ENCODE assay signal across 8 mouse cellular contexts in the genomic region with DNA sequence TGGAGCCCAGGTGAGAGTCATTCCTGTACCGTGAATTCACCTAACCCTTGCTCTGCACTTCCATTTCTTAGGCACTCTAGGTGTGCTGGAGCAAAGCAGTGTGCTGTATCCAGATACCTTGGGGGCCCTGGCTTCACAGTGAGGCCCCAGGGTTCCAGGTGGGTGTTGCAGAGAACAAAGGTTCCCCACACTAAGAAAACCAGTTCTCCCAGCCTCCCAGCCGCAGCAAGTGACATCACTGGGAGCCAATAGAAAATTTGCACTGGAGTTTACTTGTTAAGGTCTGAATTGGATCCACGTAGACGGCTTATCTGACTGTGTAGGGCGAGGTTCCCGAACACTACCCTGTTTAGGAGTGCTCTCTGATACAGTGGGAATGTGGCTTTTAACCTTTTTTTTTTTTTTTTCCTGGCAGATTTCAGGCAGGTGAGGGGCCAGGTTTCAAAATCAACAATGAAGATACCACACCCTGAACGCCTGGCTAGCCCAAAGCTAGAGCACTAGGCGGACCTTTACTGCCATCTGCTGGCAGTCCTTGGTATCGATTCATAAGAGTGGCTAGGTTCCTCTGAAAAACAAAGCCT. TPM values are rescaled to one million over a fixed set of nuclear protein-coding genes. Genes with fewer than 3 reads are reported as not detected.
DNase-seq lines count a peak whose midpoint lies in the region; ATAC-seq lines count a peak whose summit lies in the region.

No protein-coding gene starts in this region.

- no peaks in the 10 kb centered on the region for H3K36me3 ChIP-seq in intestine, embryonic 15.5 days
- no peaks in the 10 kb centered on the region for H3K36me3 ChIP-seq in limb, embryonic 11.5 days (ENCODE audit: control insufficient read depth, insufficient read depth, low read length)
- no peaks in the 10 kb centered on the region for H3K36me3 ChIP-seq in midbrain, embryonic 15.5 days (replicated peaks)
- H3K36me3 ChIP-seq in stomach, embryonic 16.5 days (ENCODE audit: control insufficient read depth, insufficient read depth, low read length), result no peaks in the 10 kb centered on the region

- no peak overlapping the region for H3K4me3 ChIP-seq in intestine, embryonic 15.5 days (replicated peaks)
- no peak overlapping the region for H3K4me3 ChIP-seq in limb, embryonic 11.5 days (ENCODE audit: low read depth, low read length)
- no peak overlapping the region for H3K4me3 ChIP-seq in midbrain, embryonic 15.5 days
- no peak overlapping the region for H3K4me3 ChIP-seq in stomach, embryonic 16.5 days (replicated peaks; ENCODE audit: low read length)

- ATAC-seq in intestine, embryonic 15.5 days, result peak; percentile 96
- peak; percentile 62 for ATAC-seq in limb, embryonic 11.5 days (ENCODE audit: insufficient number of reproducible peaks, low FRiP score, low TSS enrichment, low read depth)
- ATAC-seq in midbrain, embryonic 15.5 days (replicated peaks), result peak; percentile 86
- peak; percentile 92 for ATAC-seq in stomach, embryonic 16.5 days (ENCODE audit: insufficient read depth, low FRiP score)

- H3K9me3 ChIP-seq in intestine, embryonic 15.5 days, result no peaks in the 10 kb centered on the region
- H3K9me3 ChIP-seq in limb, embryonic 11.5 days (ENCODE audit: control insufficient read depth, low read length), result no peaks in the 10 kb centered on the region
- no peaks in the 10 kb centered on the region for H3K9me3 ChIP-seq in midbrain, embryonic 15.5 days
- no peaks in the 10 kb centered on the region for H3K9me3 ChIP-seq in stomach, embryonic 16.5 days (replicated peaks; ENCODE audit: control insufficient read depth, low read length)

- DNase-seq in ovary, postnatal 36 days (ENCODE audit: low spot score), result peak; percentile 42
- no peak for DNase-seq in ovary, postnatal 10 days (ENCODE audit: low spot score)
- peak; percentile 37 for DNase-seq in cerebellum, adult 9-11 months
- DNase-seq in frontal cortex, postnatal 25 days (ENCODE audit: low spot score in 2 of 2), result peak; percentile 54 to 55
- DNase-seq in limb, embryonic 11.5 days (ENCODE audit: low spot score), result peak; percentile 81

- no peak overlapping the region for H3K4me2 ChIP-seq in intestine, embryonic 15.5 days (replicated peaks)
- no peak overlapping the region for H3K4me2 ChIP-seq in limb, embryonic 11.5 days (ENCODE audit: low read depth, severe bottlenecking)
- 0 out of 2 replicates have a peak overlapping the region, but pooled peaks have one; percentile 11 for H3K4me2 ChIP-seq in midbrain, embryonic 15.5 days
- 0 out of 2 replicates have a peak overlapping the region, but pooled peaks have one; percentile 12 for H3K4me2 ChIP-seq in stomach, embryonic 16.5 days (ENCODE audit: low read depth, low read length)

- H3K27ac ChIP-seq in intestine, embryonic 15.5 days, result peak overlapping the region; percentile 71
- H3K27ac ChIP-seq in limb, embryonic 11.5 days (replicated peaks; ENCODE audit: low read depth, low read length), result no peak overlapping the region
- no peak overlapping the region for H3K27ac ChIP-seq in midbrain, embryonic 15.5 days
- peak overlapping the region; percentile 83 for H3K27ac ChIP-seq in stomach, embryonic 16.5 days (ENCODE audit: low read length)

- H3K27me3 ChIP-seq in intestine, embryonic 15.5 days (replicated peaks), result no peaks in the 10 kb centered on the region
- no peaks in the 10 kb centered on the region for H3K27me3 ChIP-seq in limb, embryonic 11.5 days (ENCODE audit: control insufficient read depth, insufficient read depth, low read length)
- H3K27me3 ChIP-seq in midbrain, embryonic 15.5 days (replicated peaks), result no peaks in the 10 kb centered on the region; the same call in 1 of the 2 replicates
- H3K27me3 ChIP-seq in stomach, embryonic 16.5 days (ENCODE audit: control insufficient read depth, insufficient read depth, low read length), result peaks cover 4% of the 10 kb centered on the region; the same call in 1 of the 2 replicates

- 28% methylated on average over 9 of the region's 9 CpGs for WGBS in intestine, embryonic 15.5 days
- 27% methylated on average over 9 of the region's 9 CpGs for WGBS in limb, embryonic 11.5 days
- 31% methylated on average over 9 of the region's 9 CpGs for WGBS in midbrain, embryonic 15.5 days
- WGBS in stomach, embryonic 16.5 days, result 24% methylated on average over 9 of the region's 9 CpGs

- H3K9ac ChIP-seq in intestine, embryonic 15.5 days, result no peak overlapping the region
- H3K9ac ChIP-seq in limb, embryonic 11.5 days (ENCODE audit: low read length), result no peak overlapping the region
- H3K9ac ChIP-seq in midbrain, embryonic 15.5 days, result no peak overlapping the region
- H3K9ac ChIP-seq in stomach, embryonic 16.5 days (ENCODE audit: low read length), result no peak overlapping the region

- H3K4me1 ChIP-seq in intestine, embryonic 15.5 days (replicated peaks), result 0 out of 2 replicates have a peak, but pooled peaks cover 2% of the 10 kb centered on the region
- no peaks in the 10 kb centered on the region for H3K4me1 ChIP-seq in limb, embryonic 11.5 days (ENCODE audit: control insufficient read depth, insufficient read depth, low read length)
- no peaks in the 10 kb centered on the region for H3K4me1 ChIP-seq in midbrain, embryonic 15.5 days
- H3K4me1 ChIP-seq in stomach, embryonic 16.5 days (ENCODE audit: control insufficient read depth, insufficient read depth, low read length), result no peaks in the 10 kb centered on the region; the same call in 1 of the 2 replicates

RNA-seq across cellular contexts. Expression of gene Tmsb4x, which starts 24.1 kb away (rescaled TPM):
- 3,039 and 3,818 TPM in 2 replicates for polyA plus RNA-seq in intestine, embryonic 15.5 days (2015; fragmentation: Nextera tagmentation; extraction: Ambion mirVana)
- 1,267 and 1,325 TPM in 2 replicates for polyA plus RNA-seq in limb, embryonic 11.5 days (2014; fragmentation: Nextera tagmentation; extraction: Ambion mirVana)
- 4,195 and 4,308 TPM in 2 replicates for polyA plus RNA-seq in midbrain, embryonic 15.5 days (2015; fragmentation: Nextera tagmentation; extraction: Ambion mirVana)
- polyA plus RNA-seq in stomach, embryonic 16.5 days (2015; fragmentation: Nextera tagmentation; extraction: Ambion mirVana), result 5,589 and 6,437 TPM in 2 replicates

RNA-seq across cellular contexts. Expression of gene Tlr8, which starts 30.9 kb away (rescaled TPM):
- polyA plus RNA-seq in intestine, embryonic 15.5 days (2015; fragmentation: Nextera tagmentation; extraction: Ambion mirVana), result 0.60 and 0.61 TPM in 2 replicates
- 0.07 and 0.11 TPM in 2 replicates for polyA plus RNA-seq in limb, embryonic 11.5 days (2014; fragmentation: Nextera tagmentation; extraction: Ambion mirVana)
- polyA plus RNA-seq in midbrain, embryonic 15.5 days (2015; fragmentation: Nextera tagmentation; extraction: Ambion mirVana), result 0.15 TPM in 1 of 2 replicates, not detected in the other
- polyA plus RNA-seq in stomach, embryonic 16.5 days (2015; fragmentation: Nextera tagmentation; extraction: Ambion mirVana), result 0.81 and 0.93 TPM in 2 replicates

Comparison
In these comparisons a context has a peak if more than half of its experiments do, and no peak if none do; other contexts are left out.
1. H3K27ac ChIP-seq: peak in intestine, embryonic 15.5 days (single experiment) and stomach, embryonic 16.5 days (single experiment); none in limb, embryonic 11.5 days (single experiment) and midbrain, embryonic 15.5 days (single experiment).
2. H3K4me2 ChIP-seq: peak in midbrain, embryonic 15.5 days (single experiment) and stomach, embryonic 16.5 days (single experiment); none in intestine, embryonic 15.5 days (single experiment) and limb, embryonic 11.5 days (single experiment).
3. Peak in every context shown above with its lines, with median percentiles within 50 percentile points of each other: ATAC-seq.